Mouse (Mus musculus) CH12.LX (cell line): ENCODE data around the gene Vmo1.

Source experiments
- EP300 ChIP-seq: IDR thresholded peaks from 2 replicates; pipeline ENCODE4 v1.6.1; 2011; ENCODE audit warnings: low read length, improper control_type of control experiment
- MAFK ChIP-seq: IDR thresholded peaks from 2 replicates; pipeline ENCODE4 v1.6.1; 2011; ENCODE audit warnings: low read length, improper control_type of control experiment; ENCODE audit not compliant: insufficient replicate concordance
- ZC3H11A ChIP-seq: IDR thresholded peaks from 2 replicates; pipeline ENCODE4 v1.6.1; 2012; ENCODE audit warnings: low read depth, mild to moderate bottlenecking, inconsistent platforms, low read length, improper control_type of control experiment

GRCm38 (mm10) chr11:70511242-70511641 is 3.2 kb downstream of the Vmo1 start:
- TF ChIP-seq MAFK: no peak
- TF ChIP-seq ZC3H11A: no peak
- TF ChIP-seq EP300: no peak
